Mouse (Mus musculus) neural tube, embryonic 14.5 days (tissue): Measurements from ENCODE around the gene Hoxc12. TPM values are rescaled to one million over a fixed set of nuclear protein-coding genes. Genes with fewer than 3 reads are reported as not detected.

Experiments
- ATAC-seq: fragments of 200-750 bp; cut with Nextera tagmentation; 2 replicates; pipeline ENCODE4 v1.8.0; 2017; ENCODE audit warnings: low read depth, mild to moderate bottlenecking, moderate TSS enrichment, moderate library complexity
- H3K27ac ChIP-seq: fragments of 300-500 bp; sonication (generic); 2 replicates; pipeline ENCODE4 v1.5.1; 2014; ENCODE audit warnings: low read depth, mild to moderate bottlenecking, control low read depth, low read length, moderate library complexity, mixed read lengths
- H3K27me3 ChIP-seq: fragments of 300-500 bp; sonication (generic); 2 replicates; pipeline ENCODE4 v1.6.1; 2014; ENCODE audit warnings: low read length; ENCODE audit not compliant: control insufficient read depth, insufficient read depth
- H3K36me3 ChIP-seq: fragments of 300-500 bp; sonication (generic); 2 replicates; pipeline ENCODE4 v1.6.1; 2014; ENCODE audit warnings: low read length, mixed read lengths; ENCODE audit not compliant: control insufficient read depth, insufficient read depth
- H3K4me1 ChIP-seq: fragments of 300-500 bp; sonication (generic); 2 replicates; pipeline ENCODE4 v1.6.1; 2014; ENCODE audit warnings: low read length; ENCODE audit not compliant: control insufficient read depth, insufficient read depth
- H3K4me2 ChIP-seq: fragments of 300-500 bp; sonication (generic); 2 replicates; pipeline ENCODE4 v1.6.1; 2014; ENCODE audit warnings: mild to moderate bottlenecking, low read depth, low read length, control low read depth
- H3K4me3 ChIP-seq: fragments of 300-500 bp; sonication (generic); 2 replicates; pipeline ENCODE4 v1.5.1; 2014; ENCODE audit warnings: low read depth, low read length, control low read depth, mixed read lengths
- H3K9ac ChIP-seq: fragments of 300-500 bp; sonication (generic); replicated peaks from 2 replicates; pipeline ENCODE4 v1.6.1; 2014; ENCODE audit warnings: low read depth, mild to moderate bottlenecking, control low read depth, low read length, mixed read lengths
- H3K9me3 ChIP-seq: fragments of 300-500 bp; sonication (generic); 2 replicates; pipeline ENCODE4 v1.6.1; 2016; ENCODE audit warnings: low read length; ENCODE audit not compliant: control insufficient read depth
- WGBS: fragments of 180-500 bp; shearing (Covaris S2); extraction: QIAGEN DNeasy Blood & Tissue Kit; methylation state at CpG from one replicate; pipeline ENCODE4 v1.1.7; 2014; 5-methylcytosine and 5-hydroxymethylcytosine counted together
- polyA plus RNA-seq: library from polyadenylated mRNA; unstranded; fragments of >200 nt; fragmentation: Nextera tagmentation; extraction: Ambion mirVana; gene quantifications from 2 replicates; pipeline ENCODE4 v1.2.1, GENCODE M21; 2014

Hoxc12 gene
- polyA plus RNA-seq, 1 experiment from 2014 or later = not detected

GRCm38 (mm10) chr15:102931706-102932358, 4.7 kb upstream of the Hoxc12 start:
- Histone ChIP-seq H3K4me1 (0 out of 2 replicates have a peak, but pooled peaks cover 3% of the 10 kb centered on the region), H3K4me2 (no peak overlapping the region; the same call in 1 of the 2 replicates), H3K9ac (no peak overlapping the region), H3K36me3 (no peaks in the 10 kb centered on the region), H3K4me3 (no peak overlapping the region; the same call in 1 of the 2 replicates), H3K27ac (no peak overlapping the region), H3K27me3 (peaks cover 62% of the 10 kb centered on the region), H3K9me3 (no peaks in the 10 kb centered on the region)
- ATAC-seq = peak; percentile 60; the same call in 1 of the 2 replicates
- under 1% methylated on average over 23 of the region's 23 CpGs for WGBS

GRCm38 (mm10) chr15:102934438-102934837, 2.1 kb upstream of the Hoxc12 start:
- Histone ChIP-seq H3K9ac (peak overlapping the region; percentile 29; the same call in 1 of the 2 replicates), H3K4me3 (peak overlapping the region; percentile 26; the same call in 1 of the 2 replicates), H3K4me2 (peak overlapping the region; percentile 29; the same call in 1 of the 2 replicates), H3K36me3 (no peaks in the 10 kb centered on the region), H3K27me3 (peaks cover 57% of the 10 kb centered on the region), H3K4me1 (0 out of 2 replicates have a peak, but pooled peaks cover 3% of the 10 kb centered on the region), H3K9me3 (no peaks in the 10 kb centered on the region), H3K27ac (peak overlapping the region; percentile 28; the same call in 1 of the 2 replicates)
- ATAC-seq = no peak
- WGBS = 2% methylated on average over 12 of the region's 12 CpGs

GRCm38 (mm10) chr15:102934897-102935296, 1.7 kb upstream of the Hoxc12 start:
- H3K4me1 ChIP-seq = 0 out of 2 replicates have a peak, but pooled peaks cover 3% of the 10 kb centered on the region
- H3K4me2 ChIP-seq = peak overlapping the region; percentile 29; the same call in 1 of the 2 replicates
- H3K9me3 ChIP-seq = no peaks in the 10 kb centered on the region
- no peak for ATAC-seq
- H3K27me3 ChIP-seq = peaks cover 57% of the 10 kb centered on the region
- H3K36me3 ChIP-seq = no peaks in the 10 kb centered on the region
- H3K4me3 ChIP-seq = peak overlapping the region; percentile 26
- peak overlapping the region; percentile 28; the same call in 1 of the 2 replicates for H3K27ac ChIP-seq
- H3K9ac ChIP-seq = peak overlapping the region; percentile 41
- WGBS = under 1% methylated on average over 25 of the region's 27 CpGs

- no peak for ATAC-seq
- WGBS = under 1% methylated on average over 46 of the region's 50 CpGs
- H3K9ac ChIP-seq = peak overlapping the region; percentile 47
- H3K4me2 ChIP-seq = peak overlapping the region; percentile 26
- peak overlapping the region; percentile 31 for H3K4me3 ChIP-seq
- H3K9me3 ChIP-seq = no peaks in the 10 kb centered on the region
- H3K27ac ChIP-seq = peak overlapping the region; percentile 67
- 0 out of 2 replicates have a peak, but pooled peaks cover 3% of the 10 kb centered on the region for H3K4me1 ChIP-seq
- H3K36me3 ChIP-seq = no peaks in the 10 kb centered on the region
- H3K27me3 ChIP-seq = peaks cover 60% of the 10 kb centered on the region
These were observed 594 bp downstream of the Hoxc12 start for GRCm38 (mm10) chr15:102937036-102937666.

GRCm38 (mm10) chr15:102939256-102940155, 2.9 kb downstream of the Hoxc12 start:
- H3K9me3 ChIP-seq = no peaks in the 10 kb centered on the region
- H3K4me1 ChIP-seq = 0 out of 2 replicates have a peak, but pooled peaks cover 5% of the 10 kb centered on the region
- H3K27ac ChIP-seq = peak overlapping the region; percentile 55
- no peaks in the 10 kb centered on the region for H3K36me3 ChIP-seq
- ATAC-seq = peak; percentile 47; the same call in 1 of the 2 replicates
- peak overlapping the region; percentile 31 for H3K4me3 ChIP-seq
- H3K9ac ChIP-seq = peak overlapping the region; percentile 22; the same call in 1 of the 2 replicates
- H3K4me2 ChIP-seq = peak overlapping the region; percentile 29
- WGBS = 1% methylated on average over 34 of the region's 34 CpGs
- H3K27me3 ChIP-seq = peaks cover 50% of the 10 kb centered on the region

- WGBS = under 1% methylated on average over 51 of the region's 53 CpGs
- H3K27ac ChIP-seq = peak overlapping the region; percentile 78
- 0 out of 2 replicates have a peak, but pooled peaks cover 2% of the 10 kb centered on the region for H3K4me1 ChIP-seq
- no peaks in the 10 kb centered on the region for H3K36me3 ChIP-seq
- peaks cover 59% of the 10 kb centered on the region for H3K27me3 ChIP-seq
- H3K9me3 ChIP-seq = no peaks in the 10 kb centered on the region
- H3K9ac ChIP-seq = peak overlapping the region; percentile 54
- H3K4me3 ChIP-seq = peak overlapping the region; percentile 27
- peak overlapping the region; percentile 41 for H3K4me2 ChIP-seq
- peak; percentile 47; the same call in 1 of the 2 replicates for ATAC-seq
These were observed 6.3 kb downstream of the Hoxc12 start for GRCm38 (mm10) chr15:102942739-102943467.

GRCm38 (mm10) chr15:102943468-102943813, 6.9 kb downstream of the Hoxc12 start:
- peaks cover 58% of the 10 kb centered on the region for H3K27me3 ChIP-seq
- 0 out of 2 replicates have a peak, but pooled peaks cover 2% of the 10 kb centered on the region for H3K4me1 ChIP-seq
- WGBS = 4% methylated on average over 5 of the region's 5 CpGs
- H3K4me3 ChIP-seq = peak overlapping the region; percentile 27
- peak overlapping the region; percentile 41 for H3K4me2 ChIP-seq
- ATAC-seq = no peak
- H3K9ac ChIP-seq = peak overlapping the region; percentile 54
- H3K27ac ChIP-seq = peak overlapping the region; percentile 78
- H3K9me3 ChIP-seq = no peaks in the 10 kb centered on the region
- no peaks in the 10 kb centered on the region for H3K36me3 ChIP-seq
